Mouse (Mus musculus): ENCODE measurements around the gene Kcnk1.

The Kcnk1 gene

DNA sequence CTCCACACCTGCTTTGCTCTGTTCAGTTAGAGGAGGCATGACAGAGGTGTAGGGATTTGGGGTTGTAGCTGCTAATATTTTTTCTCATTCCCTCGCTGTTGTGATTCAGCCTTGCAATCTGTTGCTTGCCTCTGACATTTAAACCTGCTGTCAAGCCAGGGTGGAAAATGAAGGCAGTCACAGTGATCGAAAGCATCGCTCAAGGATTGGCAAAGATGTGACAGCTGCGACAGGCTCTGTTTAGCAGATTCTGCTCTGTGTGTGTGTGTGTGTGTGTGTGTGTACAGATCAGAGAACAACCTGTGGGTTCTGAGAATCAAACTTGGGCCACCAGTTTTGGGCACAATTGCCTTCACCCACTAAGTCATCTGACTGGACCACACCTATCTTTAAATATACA lies 50.8 kb downstream of the Kcnk1 start:
- DNase-seq (ENCODE audit: low spot score in 2 of 2): no peak

DNA sequence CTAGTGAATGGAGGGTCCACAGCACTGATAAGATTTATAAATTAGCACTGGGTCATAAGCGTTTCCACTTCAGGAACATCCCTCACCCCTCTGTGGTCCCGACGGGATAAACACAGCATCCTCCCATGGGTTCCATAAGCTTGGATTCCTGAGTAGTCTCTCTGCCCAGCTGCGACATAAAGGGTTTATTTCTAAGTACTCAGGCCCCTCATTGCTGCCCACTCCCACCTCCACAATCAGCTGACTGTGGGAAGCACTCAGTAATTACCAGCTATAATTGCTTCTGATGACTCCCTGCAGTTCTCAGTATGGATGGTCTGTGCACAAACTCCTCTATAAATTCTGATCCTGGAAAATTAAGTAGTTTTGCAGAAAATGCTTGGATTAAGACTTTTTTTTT lies 58.9 kb downstream of the Kcnk1 start:
- DNase-seq (ENCODE audit: low spot score in 2 of 2): no peak

DNA sequence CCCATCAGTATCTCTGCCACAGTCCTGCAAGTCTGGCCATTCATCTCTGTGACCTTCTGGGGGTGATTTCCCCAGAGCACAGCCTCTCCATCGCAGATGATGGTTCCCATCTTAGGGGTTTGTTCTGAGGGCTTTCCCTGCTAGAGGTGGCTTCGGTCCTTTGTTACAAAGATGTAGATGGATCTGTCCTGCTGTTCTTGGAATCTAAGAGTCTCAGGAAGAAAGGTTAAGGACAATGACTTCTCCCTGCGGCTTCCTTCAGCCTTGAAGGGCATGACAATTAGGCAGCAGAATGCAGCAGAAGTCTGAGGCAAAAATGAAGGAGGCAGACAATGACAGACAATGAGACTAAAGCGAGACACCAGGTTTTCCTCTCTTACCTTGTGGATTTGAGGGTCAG lies 63.9 kb downstream of the Kcnk1 start:
- DNase-seq (ENCODE audit: low spot score in 2 of 2): no peak

DNA sequence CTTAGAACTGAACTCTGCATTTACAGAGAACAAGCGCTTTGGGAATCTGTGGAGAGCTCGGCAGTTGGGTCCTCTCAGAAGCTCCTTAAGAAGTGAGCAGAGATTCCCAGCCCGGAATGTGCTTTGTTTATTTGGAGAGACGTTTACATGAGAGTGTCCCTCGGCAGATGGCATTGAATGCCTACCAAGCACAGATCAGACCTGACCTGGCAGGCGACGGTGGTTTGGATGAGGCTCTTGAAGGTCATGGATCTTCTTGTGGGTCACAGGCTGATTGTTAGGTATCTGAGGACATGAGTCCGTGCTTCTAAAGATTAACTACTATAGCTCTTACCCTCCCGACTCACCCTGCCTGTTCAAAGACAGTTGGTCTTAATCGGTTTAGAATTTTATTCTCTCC lies 67.9 kb downstream of the Kcnk1 start:
- no peak for DNase-seq (ENCODE audit: low spot score in 2 of 2)

DNA sequence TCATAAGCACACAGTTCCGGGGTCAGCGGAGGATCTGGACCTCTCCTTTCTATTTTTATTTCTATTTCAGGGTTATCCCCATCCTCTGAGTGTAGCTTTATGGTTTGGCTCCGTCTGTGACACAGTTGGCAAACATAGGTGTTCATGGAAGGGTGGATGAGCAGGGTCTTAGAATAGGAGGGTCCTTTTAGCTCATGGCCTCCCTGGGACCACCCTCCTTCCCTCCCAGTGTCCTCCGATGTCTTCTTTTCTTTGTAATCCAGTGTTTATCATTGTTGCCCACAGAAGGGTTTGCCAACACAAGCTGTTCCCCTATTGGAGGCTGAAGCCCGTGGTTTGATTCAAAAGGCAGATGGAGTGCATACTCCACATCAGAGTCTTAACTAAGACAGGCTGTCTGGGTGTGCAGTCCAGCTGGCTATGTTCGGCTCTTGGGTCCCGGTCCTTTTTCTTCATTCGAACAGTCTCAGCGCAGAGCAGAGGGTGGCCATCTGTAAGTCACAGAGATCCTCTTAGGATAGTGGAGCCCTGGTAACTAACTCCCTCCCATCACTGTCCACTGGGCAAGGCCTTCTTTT lies 69.0 kb downstream of the Kcnk1 start:
- peak in 1 of 2 experiments; percentile 38 for DNase-seq (ENCODE audit: low spot score in 2 of 2)

DNA sequence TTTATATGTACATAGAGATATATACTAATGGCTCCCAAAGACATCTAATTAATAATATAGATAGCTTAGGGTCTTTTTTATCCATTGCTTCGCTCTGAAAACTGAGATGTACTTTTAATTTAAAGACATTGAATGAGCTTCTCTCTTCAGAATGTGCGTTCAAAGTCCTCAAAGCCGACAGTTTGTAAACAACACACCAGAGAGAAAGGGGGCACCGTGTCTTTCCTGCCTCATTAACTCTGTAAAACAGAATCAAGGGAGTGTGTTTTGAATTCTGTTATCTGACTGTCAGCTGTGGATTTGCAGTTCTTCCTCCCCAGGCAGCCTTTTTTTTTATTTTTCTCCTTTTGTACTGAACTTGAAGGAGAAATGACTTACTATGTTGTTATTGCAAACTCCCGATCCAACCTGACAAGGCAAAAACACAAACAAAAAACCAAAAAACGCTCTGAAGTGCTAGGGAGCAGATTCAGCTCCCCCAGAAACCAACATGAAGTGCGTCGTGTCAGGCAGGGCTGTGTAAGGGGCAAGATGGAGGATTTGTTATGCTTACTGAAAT lies 69.7 kb downstream of the Kcnk1 start:
- no peak for DNase-seq (ENCODE audit: low spot score in 2 of 2)

DNA sequence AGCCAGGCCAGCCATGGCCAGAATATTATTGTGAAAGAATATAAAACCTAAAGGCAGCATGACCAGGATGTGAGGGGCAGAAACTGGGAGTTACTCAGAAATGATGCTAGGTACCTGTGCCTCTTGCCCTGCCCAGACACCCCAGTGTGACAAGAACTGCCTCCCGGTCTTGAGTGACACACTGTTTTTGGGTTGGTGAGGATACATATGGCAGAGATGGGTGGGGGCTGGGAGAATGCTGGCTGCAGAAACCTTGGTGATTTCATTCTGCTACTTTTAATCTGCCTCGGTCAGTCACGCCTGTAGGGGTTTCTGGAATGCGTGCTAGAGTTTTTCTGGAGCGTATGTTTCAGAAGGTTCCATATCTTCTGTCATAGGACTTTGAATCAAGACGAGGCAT lies 72.3 kb downstream of the Kcnk1 start:
- no peak for DNase-seq (ENCODE audit: low spot score in 2 of 2)

DNA sequence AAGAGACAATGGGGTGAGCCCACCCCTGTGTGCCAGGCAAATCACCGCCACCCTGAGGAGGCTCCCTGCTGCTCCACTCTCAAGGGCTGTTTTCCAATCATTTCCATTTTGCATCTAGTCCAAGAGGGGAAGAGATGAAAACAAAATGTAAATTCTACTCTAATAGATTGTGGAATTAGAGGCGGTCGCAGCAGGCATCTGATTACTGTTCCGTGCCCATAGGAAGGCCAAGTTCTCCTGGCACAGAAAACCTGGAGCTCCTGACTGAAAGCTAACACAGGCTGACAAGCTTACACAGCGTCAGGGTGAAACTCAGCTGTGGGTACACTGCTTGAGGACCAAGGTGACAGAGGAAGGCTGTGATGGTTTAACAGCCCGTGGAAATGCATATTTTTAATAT lies 73.2 kb downstream of the Kcnk1 start:
- DNase-seq (ENCODE audit: low spot score in 2 of 2): no peak

DNA sequence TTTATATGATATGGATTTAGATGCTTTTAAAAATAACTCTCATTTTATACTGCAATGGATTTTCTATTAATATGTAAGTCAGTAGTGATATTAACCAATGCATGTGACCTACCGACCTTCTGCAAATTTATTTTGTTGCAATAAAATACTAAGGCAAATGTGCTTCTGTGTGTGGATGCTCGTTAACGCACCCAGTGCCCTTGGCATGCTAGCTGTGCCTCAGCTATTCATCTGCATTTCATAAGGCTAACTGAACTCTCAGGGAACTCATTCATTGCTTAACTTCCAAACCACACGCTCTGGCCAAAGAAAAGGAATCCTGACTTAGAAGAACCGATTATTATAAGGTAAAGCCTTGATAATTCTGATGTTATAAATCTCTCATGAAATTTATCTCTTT lies 77.7 kb downstream of the Kcnk1 start:
- DNase-seq (ENCODE audit: low spot score in 2 of 2): no peak

DNA sequence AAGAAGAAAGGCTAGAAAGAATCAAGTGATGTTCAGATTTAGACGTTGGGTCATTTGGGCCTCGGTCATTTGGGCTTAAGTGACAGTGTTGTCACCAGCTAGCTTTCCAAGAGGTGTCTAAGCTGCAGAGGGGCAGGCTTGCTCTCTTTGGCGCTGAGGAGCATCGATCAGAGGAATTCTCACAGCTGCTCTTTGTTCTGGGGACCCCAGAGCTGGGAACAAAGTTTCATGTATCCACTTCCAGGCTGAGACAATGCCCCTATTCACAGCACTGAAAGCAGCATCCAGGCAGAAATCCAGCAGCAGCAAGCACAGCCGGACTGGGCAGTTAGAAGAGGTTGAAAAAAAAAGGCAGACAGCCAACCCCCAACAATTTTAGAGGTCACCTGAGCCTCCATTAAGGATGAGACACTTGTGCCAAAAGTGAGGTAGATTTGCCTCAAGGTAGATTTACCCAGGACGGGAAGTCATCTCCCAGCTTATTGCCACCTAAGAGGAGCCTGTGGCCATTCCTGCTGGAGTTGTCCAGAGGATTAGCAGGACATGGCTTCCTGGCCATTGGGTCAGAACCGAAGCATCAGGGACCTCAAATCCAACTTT lies 78.3 kb downstream of the Kcnk1 start:
- no peak for DNase-seq (ENCODE audit: low spot score in 2 of 2)

DNA sequence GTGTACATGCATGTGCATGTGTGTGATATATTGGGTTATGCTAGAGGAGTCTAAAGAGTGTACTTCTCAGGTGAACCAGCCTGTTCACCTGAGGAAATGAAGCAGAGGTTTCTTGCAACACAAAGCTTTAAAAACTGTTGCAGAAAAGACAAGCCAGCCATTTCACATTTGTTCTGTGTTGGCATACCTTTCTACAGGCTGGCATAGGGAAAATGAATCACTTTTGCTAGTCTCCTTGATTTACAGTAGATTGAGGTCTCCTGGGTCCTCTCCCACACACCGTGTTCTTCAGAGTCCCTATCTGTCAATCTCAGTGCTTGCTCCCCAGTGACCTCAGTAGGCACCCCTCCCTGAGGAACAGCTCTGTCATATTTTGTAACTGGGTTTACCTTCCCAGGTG lies 79.1 kb downstream of the Kcnk1 start:
- no peak for DNase-seq (ENCODE audit: low spot score in 2 of 2)

DNA sequence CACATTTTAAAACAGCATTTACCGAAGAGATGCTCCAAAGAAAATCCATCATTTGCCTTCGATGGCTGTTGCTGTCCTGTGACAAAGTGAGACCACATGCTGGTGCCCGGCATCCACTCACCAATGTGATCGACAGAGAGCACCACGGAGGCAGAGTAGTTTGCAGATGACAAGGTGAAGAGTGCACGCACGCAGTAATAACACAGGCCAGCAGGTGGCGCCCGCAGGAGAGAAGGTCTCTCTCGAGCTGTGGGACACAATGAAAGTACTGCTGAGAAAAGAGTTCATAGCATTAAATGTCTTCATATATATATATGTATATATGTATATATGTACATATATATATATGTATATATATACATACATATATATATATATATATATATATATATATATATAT lies 80.4 kb downstream of the Kcnk1 start:
- DNase-seq (ENCODE audit: low spot score in 2 of 2): peak; percentile 74 to 87

All from cerebellum, postnatal 4 days (tissue).